Mouse (Mus musculus) kidney, postnatal 0 days (tissue): ENCODE results near the gene Tsc1. TPM values are rescaled to one million over a fixed set of nuclear protein-coding genes. Genes with fewer than 3 reads are reported as not detected.

ENCODE experiments used
- ATAC-seq: fragments of 200-750 bp; cut with Nextera tagmentation; replicated peaks from 2 replicates; pipeline ENCODE4 v1.8.0; 2017; ENCODE audit warnings: low read depth, moderate number of reproducible peaks, moderate TSS enrichment, moderate library complexity; ENCODE audit not compliant: low FRiP score
- DNase-seq: peaks from one replicate; pipeline ENCODE4 v3.0.0-alpha.2; 2016; ENCODE audit warnings: low spot score
- H3K27ac ChIP-seq: fragments of 300-500 bp; sonication (generic); 2 replicates; pipeline ENCODE4 v1.5.1; 2014; ENCODE audit warnings: mild to moderate bottlenecking
- H3K27me3 ChIP-seq: fragments of 300-500 bp; sonication (generic); 2 replicates; pipeline ENCODE4 v1.6.1; 2014; ENCODE audit warnings: low read length, mixed read lengths; ENCODE audit not compliant: insufficient read depth
- H3K36me3 ChIP-seq: fragments of 300-500 bp; sonication (generic); 2 replicates; pipeline ENCODE4 v1.6.1; 2014; ENCODE audit warnings: low read length, mixed read lengths; ENCODE audit not compliant: insufficient read depth
- H3K4me1 ChIP-seq: fragments of 300-500 bp; sonication (generic); replicated peaks from 2 replicates; pipeline ENCODE4 v1.6.1; 2014; ENCODE audit warnings: antibody characterized with exemption, low read length, mixed read lengths; ENCODE audit not compliant: insufficient read depth
- H3K4me2 ChIP-seq: fragments of 300-500 bp; sonication (generic); 2 replicates; pipeline ENCODE4 v1.6.1; 2014; ENCODE audit warnings: mild to moderate bottlenecking, low read length, moderate library complexity, mixed read lengths
- H3K4me3 ChIP-seq: fragments of 300-500 bp; sonication (generic); replicated peaks from 2 replicates; pipeline ENCODE4 v1.5.1; 2014; ENCODE audit warnings: low read depth, low read length
- H3K9ac ChIP-seq: fragments of 300-500 bp; sonication (generic); 2 replicates; pipeline ENCODE4 v1.6.1; 2014; ENCODE audit warnings: low read depth, low read length
- H3K9me3 ChIP-seq: fragments of 300-500 bp; sonication (generic); replicated peaks from 2 replicates; pipeline ENCODE4 v1.6.1; 2016; ENCODE audit warnings: low read length, inconsistent platforms, mixed read lengths
- CTCF ChIP-seq: IDR thresholded peaks from 2 replicates; pipeline ENCODE4 v1.5.1; 2016; ENCODE audit warnings: antibody characterized with exemption, low read depth, mild to moderate bottlenecking, moderate library complexity
- WGBS: fragments of 180-500 bp; shearing (Covaris S2); extraction: QIAGEN DNeasy Blood & Tissue Kit; methylation state at CpG from one replicate; pipeline ENCODE4 v1.1.7; 2014; 5-methylcytosine and 5-hydroxymethylcytosine counted together
- polyA plus RNA-seq: library from polyadenylated mRNA; unstranded; fragments of >200 nt; fragmentation: Nextera tagmentation; extraction: Ambion mirVana; gene quantifications from 2 replicates; pipeline ENCODE4 v1.2.1, GENCODE M21; 2015

Gene Tsc1
- polyA plus RNA-seq, 1 experiment from 2014 or later: 9.5 TPM

DNA sequence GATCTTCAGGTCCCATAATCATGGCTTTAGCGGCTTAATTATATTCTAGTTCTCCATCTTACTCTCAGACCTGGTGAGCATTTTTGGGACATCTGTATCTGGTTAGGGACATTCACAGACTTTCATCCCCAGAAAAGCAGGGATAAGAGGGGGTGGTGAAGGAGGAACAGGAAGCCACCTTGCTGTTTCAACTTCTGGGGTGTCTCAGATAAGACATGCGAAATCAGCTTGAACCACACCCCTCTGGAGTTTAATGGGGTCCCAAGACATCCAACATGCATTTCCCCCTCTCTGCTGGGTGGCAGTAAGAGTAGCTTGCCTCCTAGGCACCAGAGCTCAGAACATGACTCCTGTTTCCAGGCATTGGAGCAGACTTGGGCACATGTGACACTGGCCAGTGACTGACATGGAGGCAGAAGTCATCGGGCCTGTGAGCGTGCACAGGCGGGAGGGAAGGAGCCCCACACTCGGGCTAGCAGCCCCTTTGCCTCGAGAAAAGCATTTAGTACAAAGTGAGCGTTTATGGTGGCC is 65.1 kb downstream of the Tsc1 start:
- H3K36me3 ChIP-seq: no peaks in the 10 kb centered on the region
- H3K27ac ChIP-seq: no peak overlapping the region
- H3K4me1 ChIP-seq: no peaks in the 10 kb centered on the region
- H3K27me3 ChIP-seq: no peaks in the 10 kb centered on the region
- no peaks in the 10 kb centered on the region for H3K9me3 ChIP-seq
- no peak for DNase-seq
- H3K4me2 ChIP-seq: no peak overlapping the region
- no peak for ATAC-seq
- WGBS: 42% methylated on average over 8 of the region's 8 CpGs
- TF ChIP-seq CTCF: no peak
- no peak overlapping the region for H3K9ac ChIP-seq
- H3K4me3 ChIP-seq: no peak overlapping the region

DNA sequence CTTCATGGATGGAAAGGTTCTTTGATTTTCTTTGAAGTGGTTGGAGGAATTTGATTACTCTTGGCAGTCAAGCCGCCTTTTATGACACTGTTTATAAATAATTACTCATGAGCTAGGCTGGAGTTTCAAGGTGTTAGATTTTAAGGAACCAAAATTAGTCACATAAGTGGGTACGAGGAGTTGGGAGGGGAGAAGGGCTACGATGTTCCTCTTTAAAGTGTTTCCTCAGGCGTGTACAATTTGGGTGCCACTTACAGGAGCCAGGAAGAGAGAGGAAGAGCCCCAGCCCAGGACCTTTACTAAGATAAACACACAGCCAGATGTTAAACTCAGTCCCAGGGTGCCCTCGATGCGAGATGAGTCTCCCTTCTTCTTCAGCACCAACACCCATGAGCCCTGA is 65.8 kb downstream of the Tsc1 start:
- Histone ChIP-seq H3K36me3 (no peaks in the 10 kb centered on the region), H3K4me1 (no peaks in the 10 kb centered on the region), H3K4me3 (no peak overlapping the region), H3K9ac (no peak overlapping the region), H3K9me3 (no peaks in the 10 kb centered on the region), H3K27me3 (no peaks in the 10 kb centered on the region), H3K4me2 (no peak overlapping the region), H3K27ac (no peak overlapping the region)
- no peak for DNase-seq
- TF ChIP-seq CTCF: no peak
- no peak for ATAC-seq
- WGBS: 30% methylated on average over 6 of the region's 6 CpGs

DNA sequence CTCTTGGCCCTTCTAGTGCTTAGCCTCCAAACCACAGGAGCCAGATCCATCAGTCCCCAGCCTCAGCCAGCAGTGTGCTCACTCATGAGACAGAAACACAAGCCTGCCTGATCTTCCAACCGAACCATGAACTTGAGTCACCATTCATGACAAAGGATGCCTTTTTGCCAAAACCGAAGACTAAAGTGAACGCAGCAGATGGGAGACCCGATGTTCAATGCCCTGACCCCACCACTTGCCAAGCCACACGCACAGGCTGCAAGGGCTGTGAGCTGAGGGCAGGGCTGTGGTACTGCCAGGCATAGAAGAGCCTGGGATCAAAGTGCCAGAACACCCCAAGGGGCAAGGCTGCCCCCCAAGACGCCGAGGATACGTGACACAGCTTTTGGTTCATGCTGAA is 72.0 kb downstream of the Tsc1 start:
- 80% methylated on average over 8 of the region's 8 CpGs for WGBS
- H3K4me3 ChIP-seq: no peak overlapping the region
- DNase-seq (no peak), ATAC-seq (no peak)
- no peaks in the 10 kb centered on the region for H3K4me1 ChIP-seq
- H3K9me3 ChIP-seq: no peaks in the 10 kb centered on the region
- H3K36me3 ChIP-seq: no peaks in the 10 kb centered on the region
- no peak overlapping the region for H3K9ac ChIP-seq
- no peak overlapping the region for H3K4me2 ChIP-seq
- no peak for TF ChIP-seq CTCF
- no peaks in the 10 kb centered on the region for H3K27me3 ChIP-seq
- no peak overlapping the region for H3K27ac ChIP-seq

DNA sequence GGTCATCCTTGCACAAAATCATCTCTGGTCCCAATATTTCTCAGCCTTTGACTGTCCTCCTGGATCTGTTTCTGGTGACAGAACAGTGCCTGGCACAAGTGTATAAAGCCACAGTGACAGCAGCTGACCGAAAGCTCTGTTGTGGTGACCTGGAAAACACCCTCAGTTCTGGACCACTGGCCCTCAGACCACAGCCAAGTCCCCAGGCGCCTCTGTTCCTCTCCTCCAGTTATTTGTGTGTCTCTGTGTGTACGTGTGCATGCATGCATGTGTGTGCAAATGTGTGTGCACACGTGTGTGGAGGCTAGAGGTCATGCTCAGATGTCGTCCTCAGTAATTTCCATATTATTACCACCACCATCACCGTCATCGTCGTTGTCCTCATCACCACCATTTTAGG is 81.4 kb downstream of the Tsc1 start:
- DNase-seq (no peak), ATAC-seq (no peak)
- no peak overlapping the region for H3K27ac ChIP-seq
- no peaks in the 10 kb centered on the region for H3K9me3 ChIP-seq
- no peak overlapping the region for H3K4me2 ChIP-seq
- H3K9ac ChIP-seq: no peak overlapping the region
- no peaks in the 10 kb centered on the region for H3K27me3 ChIP-seq
- no peaks in the 10 kb centered on the region for H3K4me1 ChIP-seq
- no peak for TF ChIP-seq CTCF
- WGBS: 90% methylated on average over 8 of the region's 8 CpGs
- H3K36me3 ChIP-seq: no peaks in the 10 kb centered on the region
- H3K4me3 ChIP-seq: no peak overlapping the region

DNA sequence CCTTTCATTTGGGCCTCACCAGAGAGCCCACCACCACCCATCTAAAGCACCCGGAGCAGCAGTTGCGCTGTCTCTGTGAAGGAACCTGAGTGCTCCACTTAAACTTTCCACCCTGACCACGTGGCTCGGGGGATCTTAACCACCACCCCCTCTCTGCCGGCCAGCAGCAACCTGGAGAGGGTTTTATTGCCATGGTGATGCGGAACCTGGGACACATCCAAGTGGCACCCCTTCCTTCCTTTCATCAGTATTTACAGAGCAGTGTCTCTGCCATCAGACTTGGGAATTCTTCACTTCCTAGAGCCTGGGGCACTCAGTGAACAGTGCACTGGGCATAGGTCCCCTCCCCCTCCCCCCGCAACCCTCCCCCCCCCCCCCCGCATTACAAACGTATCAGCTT is 82.9 kb downstream of the Tsc1 start:
- Histone ChIP-seq H3K36me3 (no peaks in the 10 kb centered on the region), H3K9me3 (no peaks in the 10 kb centered on the region), H3K9ac (no peak overlapping the region), H3K4me1 (no peaks in the 10 kb centered on the region), H3K27me3 (no peaks in the 10 kb centered on the region), H3K4me2 (no peak overlapping the region), H3K4me3 (no peak overlapping the region), H3K27ac (no peak overlapping the region)
- DNase-seq (no peak), ATAC-seq (no peak)
- 38% methylated on average over 9 of the region's 9 CpGs for WGBS
- TF ChIP-seq CTCF: no peak

DNA sequence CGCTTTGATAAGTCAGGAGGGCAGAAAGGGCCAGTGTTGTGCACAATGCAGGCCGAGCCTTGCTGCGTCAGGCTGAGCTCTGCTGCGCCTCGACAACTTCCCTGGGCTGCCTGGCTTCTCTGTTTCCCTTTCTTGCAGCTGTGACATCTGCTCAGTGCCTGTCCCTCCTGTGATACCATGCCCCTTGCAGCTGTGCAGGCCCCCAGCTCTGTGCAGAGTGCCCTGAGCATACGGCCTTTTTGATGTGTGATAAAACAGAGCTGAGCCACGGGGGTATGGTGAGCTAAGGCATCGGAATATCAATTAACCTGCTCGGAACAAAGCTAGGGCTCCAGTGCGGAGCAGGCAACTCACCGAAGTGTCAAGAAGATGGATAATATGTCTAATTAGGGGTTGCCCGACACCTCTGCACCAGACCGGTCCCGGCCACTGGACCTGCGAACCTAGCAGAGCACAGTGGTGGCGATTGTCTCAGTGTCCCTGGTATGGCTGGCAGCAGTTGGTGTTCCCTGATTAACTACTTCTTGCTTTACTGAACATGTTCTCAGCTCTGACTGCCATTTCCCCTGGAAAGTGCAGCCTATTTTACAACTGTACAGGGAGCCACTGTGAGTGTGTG is 86.9 kb downstream of the Tsc1 start:
- no peak overlapping the region for H3K4me2 ChIP-seq
- H3K9ac ChIP-seq: no peak overlapping the region
- WGBS: 28% methylated on average over 16 of the region's 16 CpGs
- H3K27me3 ChIP-seq: no peaks in the 10 kb centered on the region
- no peak overlapping the region for H3K27ac ChIP-seq
- H3K4me1 ChIP-seq: no peaks in the 10 kb centered on the region
- no peak for ATAC-seq
- no peak for DNase-seq
- no peaks in the 10 kb centered on the region for H3K36me3 ChIP-seq
- no peak overlapping the region for H3K4me3 ChIP-seq
- TF ChIP-seq CTCF: no peak
- H3K9me3 ChIP-seq: no peaks in the 10 kb centered on the region

DNA sequence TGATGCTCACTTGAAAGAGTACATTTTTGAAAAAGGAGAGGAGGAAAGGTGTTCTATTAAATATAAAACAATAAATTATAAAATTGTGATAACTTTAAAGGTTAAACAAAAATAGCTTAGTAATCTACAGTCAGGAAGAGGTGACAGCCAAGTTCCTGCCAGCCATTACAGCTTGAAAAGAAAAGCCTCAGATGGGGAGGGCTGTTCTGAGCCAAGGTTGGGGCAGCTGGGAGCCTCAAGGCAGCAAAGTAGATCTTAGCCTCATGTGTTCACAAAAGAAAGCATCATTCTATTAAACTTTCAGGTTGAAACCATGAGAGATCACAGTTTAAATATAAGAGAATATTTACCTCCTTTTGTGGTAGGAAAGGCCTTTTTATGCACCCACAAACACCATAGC is 89.6 kb downstream of the Tsc1 start:
- ATAC-seq: no peak
- no peaks in the 10 kb centered on the region for H3K27me3 ChIP-seq
- TF ChIP-seq CTCF: no peak

More for the DNA sequence above, 89.6 kb downstream of the Tsc1 start:
- Histone ChIP-seq H3K9me3 (no peaks in the 10 kb centered on the region), H3K4me3 (no peak overlapping the region), H3K36me3 (no peaks in the 10 kb centered on the region), H3K9ac (no peak overlapping the region), H3K27ac (no peak overlapping the region), H3K4me2 (no peak overlapping the region), H3K4me1 (no peaks in the 10 kb centered on the region)
- DNase-seq: no peak
